Mouse (Mus musculus) neural tube, embryonic 11.5 days (tissue): Measurements from ENCODE around the gene Tmbim7. TPM values are rescaled to one million over a fixed set of nuclear protein-coding genes. Genes with fewer than 3 reads are reported as not detected.

Source experiments
- ATAC-seq: fragments of 200-750 bp; cut with Nextera tagmentation; 2 replicates; pipeline ENCODE4 v1.8.0; 2017; ENCODE audit warnings: moderate number of reproducible peaks, mild to moderate bottlenecking, moderate TSS enrichment, moderate library complexity; ENCODE audit not compliant: insufficient read depth, low FRiP score, low TSS enrichment
- DNase-seq: peaks from one replicate; pipeline ENCODE4 v3.0.0-alpha.2; 2015; ENCODE audit warnings: low spot score
- H3K27ac ChIP-seq: fragments of 300-500 bp; sonication (generic); 2 replicates; pipeline ENCODE4 v1.5.1; 2014; ENCODE audit warnings: low read depth, mild to moderate bottlenecking, low read length
- H3K27me3 ChIP-seq: fragments of 300-500 bp; sonication (generic); 2 replicates; pipeline ENCODE4 v1.6.1; 2014; ENCODE audit warnings: mild to moderate bottlenecking, low read length, mixed read lengths; ENCODE audit not compliant: control insufficient read depth, insufficient read depth
- H3K36me3 ChIP-seq: fragments of 300-500 bp; sonication (generic); 2 replicates; pipeline ENCODE4 v1.6.1; 2014; ENCODE audit warnings: mild to moderate bottlenecking, low read length, moderate library complexity, mixed read lengths; ENCODE audit not compliant: control insufficient read depth, insufficient read depth
- H3K4me1 ChIP-seq: fragments of 300-500 bp; sonication (generic); 2 replicates; pipeline ENCODE4 v1.6.1; 2014; ENCODE audit warnings: low read length, mixed read lengths; ENCODE audit not compliant: control insufficient read depth, insufficient read depth
- H3K4me2 ChIP-seq: fragments of 300-500 bp; sonication (generic); 2 replicates; pipeline ENCODE4 v1.6.1; 2014; ENCODE audit warnings: low read depth, mild to moderate bottlenecking, moderate library complexity
- H3K4me3 ChIP-seq: fragments of 300-500 bp; sonication (generic); 2 replicates; pipeline ENCODE4 v1.5.1; 2014; ENCODE audit warnings: low read depth, low read length
- H3K9ac ChIP-seq: fragments of 300-500 bp; sonication (generic); 2 replicates; pipeline ENCODE4 v1.6.1; 2014; ENCODE audit warnings: mild to moderate bottlenecking, low read length
- H3K9me3 ChIP-seq: fragments of 300-500 bp; sonication (generic); 2 replicates; pipeline ENCODE4 v1.6.1; 2016; ENCODE audit warnings: low read length; ENCODE audit not compliant: control insufficient read depth
- WGBS: fragments of 180-500 bp; shearing (Covaris S2); extraction: QIAGEN DNeasy Blood & Tissue Kit; methylation state at CpG from one replicate; pipeline ENCODE4 v1.1.7; 2014; 5-methylcytosine and 5-hydroxymethylcytosine counted together
- polyA plus RNA-seq: library from polyadenylated mRNA; unstranded; fragments of >200 nt; fragmentation: Nextera tagmentation; extraction: Ambion mirVana; gene quantifications from 2 replicates; pipeline ENCODE4 v1.2.1, GENCODE M21; 2014

The Tmbim7 gene
- polyA plus RNA-seq, 1 experiment from 2014 or later = not detected

- no peak for ATAC-seq
- H3K9ac ChIP-seq = no peak overlapping the region
- 96% methylated on average over 3 of the region's 3 CpGs for WGBS
Observed at GRCm38 (mm10) chr5:3691283-3691682, 40.3 kb downstream of the Tmbim7 start.

GRCm38 (mm10) chr5:3692956-3693355, 42.0 kb downstream of the Tmbim7 start:
- no peaks in the 10 kb centered on the region for H3K9me3 ChIP-seq
- H3K4me3 ChIP-seq = no peak overlapping the region
- H3K36me3 ChIP-seq = peaks cover 9% of the 10 kb centered on the region
- H3K27ac ChIP-seq = no peak overlapping the region
- no peak overlapping the region for H3K4me2 ChIP-seq
- WGBS = 92% methylated on average over 9 of the region's 9 CpGs
- H3K9ac ChIP-seq = no peak overlapping the region
- H3K27me3 ChIP-seq = no peaks in the 10 kb centered on the region
- H3K4me1 ChIP-seq = no peaks in the 10 kb centered on the region
- DNase-seq (no peak), ATAC-seq (no peak)

More at GRCm38 (mm10) chr5:3691283-3691682, 40.3 kb downstream of the Tmbim7 start:
- peaks cover 9% of the 10 kb centered on the region for H3K36me3 ChIP-seq
- H3K9me3 ChIP-seq = no peaks in the 10 kb centered on the region
- H3K4me1 ChIP-seq = no peaks in the 10 kb centered on the region
- no peaks in the 10 kb centered on the region for H3K27me3 ChIP-seq
- no peak overlapping the region for H3K4me2 ChIP-seq
- no peak overlapping the region for H3K27ac ChIP-seq
- H3K4me3 ChIP-seq = no peak overlapping the region
- no peak for DNase-seq

- WGBS = 90% methylated on average over 4 of the region's 4 CpGs
- no peaks in the 10 kb centered on the region for H3K4me1 ChIP-seq
- peaks cover 6% of the 10 kb centered on the region for H3K36me3 ChIP-seq
Observed at GRCm38 (mm10) chr5:3695191-3695590, 44.2 kb downstream of the Tmbim7 start.

GRCm38 (mm10) chr5:3696031-3696430, 45.0 kb downstream of the Tmbim7 start:
- WGBS = 86% methylated on average over 3 of the region's 3 CpGs
- no peaks in the 10 kb centered on the region for H3K9me3 ChIP-seq
- DNase-seq (no peak), ATAC-seq (no peak)
- H3K27me3 ChIP-seq = no peaks in the 10 kb centered on the region
- H3K4me1 ChIP-seq = no peaks in the 10 kb centered on the region
- no peak overlapping the region for H3K27ac ChIP-seq
- peaks cover 6% of the 10 kb centered on the region for H3K36me3 ChIP-seq
- H3K9ac ChIP-seq = no peak overlapping the region
- no peak overlapping the region for H3K4me3 ChIP-seq
- no peak overlapping the region for H3K4me2 ChIP-seq

More at GRCm38 (mm10) chr5:3695191-3695590, 44.2 kb downstream of the Tmbim7 start:
- no peaks in the 10 kb centered on the region for H3K27me3 ChIP-seq
- no peak overlapping the region for H3K27ac ChIP-seq
- DNase-seq (no peak), ATAC-seq (no peak)
- no peak overlapping the region for H3K4me2 ChIP-seq
- H3K4me3 ChIP-seq = no peak overlapping the region
- no peaks in the 10 kb centered on the region for H3K9me3 ChIP-seq
- no peak overlapping the region for H3K9ac ChIP-seq

GRCm38 (mm10) chr5:3700025-3700424, 49.0 kb downstream of the Tmbim7 start:
- no peak overlapping the region for H3K4me3 ChIP-seq
- no peak overlapping the region for H3K4me2 ChIP-seq
- peaks cover 4% of the 10 kb centered on the region for H3K36me3 ChIP-seq
- H3K9me3 ChIP-seq = no peaks in the 10 kb centered on the region
- no peak for ATAC-seq
- WGBS = 87% methylated on average over 5 of the region's 5 CpGs
- no peaks in the 10 kb centered on the region for H3K4me1 ChIP-seq
- H3K27me3 ChIP-seq = no peaks in the 10 kb centered on the region
- no peak for DNase-seq
- H3K27ac ChIP-seq = no peak overlapping the region
- no peak overlapping the region for H3K9ac ChIP-seq

GRCm38 (mm10) chr5:3702180-3702579, 51.2 kb downstream of the Tmbim7 start:
- peaks cover 4% of the 10 kb centered on the region for H3K36me3 ChIP-seq
- H3K9ac ChIP-seq = no peak overlapping the region
- WGBS = 45% methylated on average over 4 of the region's 4 CpGs
- ATAC-seq (no peak; the same call in 1 of the 2 replicates), DNase-seq (no peak)
- no peak overlapping the region for H3K27ac ChIP-seq
- H3K4me1 ChIP-seq = no peaks in the 10 kb centered on the region
- no peaks in the 10 kb centered on the region for H3K27me3 ChIP-seq
- no peak overlapping the region for H3K4me3 ChIP-seq
- no peaks in the 10 kb centered on the region for H3K9me3 ChIP-seq
- H3K4me2 ChIP-seq = no peak overlapping the region

- H3K4me3 ChIP-seq = no peak overlapping the region
- no peaks in the 10 kb centered on the region for H3K9me3 ChIP-seq
- no peaks in the 10 kb centered on the region for H3K4me1 ChIP-seq
- H3K27ac ChIP-seq = no peak overlapping the region
- DNase-seq (no peak), ATAC-seq (no peak)
- no peak overlapping the region for H3K9ac ChIP-seq
- no peaks in the 10 kb centered on the region for H3K27me3 ChIP-seq
- peaks cover 5% of the 10 kb centered on the region; the same call in 1 of the 2 replicates for H3K36me3 ChIP-seq
- H3K4me2 ChIP-seq = no peak overlapping the region
- WGBS = 90% methylated on average over 5 of the region's 5 CpGs
Observed at GRCm38 (mm10) chr5:3715800-3716199, 64.8 kb downstream of the Tmbim7 start.

- no peak overlapping the region for H3K4me3 ChIP-seq
- no peak overlapping the region for H3K4me2 ChIP-seq
- no peak overlapping the region for H3K9ac ChIP-seq
- H3K27ac ChIP-seq = no peak overlapping the region
- ATAC-seq = no peak
- WGBS = 94% methylated on average over 4 of the region's 4 CpGs
- H3K27me3 ChIP-seq = no peaks in the 10 kb centered on the region
- no peak for DNase-seq
- H3K9me3 ChIP-seq = no peaks in the 10 kb centered on the region
- 0 out of 2 replicates have a peak, but pooled peaks cover 2% of the 10 kb centered on the region for H3K36me3 ChIP-seq
- H3K4me1 ChIP-seq = no peaks in the 10 kb centered on the region
Observed at GRCm38 (mm10) chr5:3719371-3719770, 68.4 kb downstream of the Tmbim7 start.

GRCm38 (mm10) chr5:3722873-3723272, 71.9 kb downstream of the Tmbim7 start:
- Histone ChIP-seq H3K4me3 (no peak overlapping the region), H3K27me3 (no peaks in the 10 kb centered on the region), H3K4me2 (no peak overlapping the region), H3K36me3 (0 out of 2 replicates have a peak, but pooled peaks cover 2% of the 10 kb centered on the region), H3K9me3 (no peaks in the 10 kb centered on the region), H3K9ac (no peak overlapping the region), H3K27ac (no peak overlapping the region), H3K4me1 (no peaks in the 10 kb centered on the region)
- DNase-seq (no peak), ATAC-seq (no peak)
- WGBS = 85% methylated on average over 2 of the region's 2 CpGs
